Mouse (Mus musculus): ENCODE measurements around the gene Fign. TPM values are rescaled to one million over a fixed set of nuclear protein-coding genes. Genes with fewer than 3 reads are reported as not detected.

Fign gene
- total and polyA plus RNA-seq, 3 experiments = not detected

DNA sequence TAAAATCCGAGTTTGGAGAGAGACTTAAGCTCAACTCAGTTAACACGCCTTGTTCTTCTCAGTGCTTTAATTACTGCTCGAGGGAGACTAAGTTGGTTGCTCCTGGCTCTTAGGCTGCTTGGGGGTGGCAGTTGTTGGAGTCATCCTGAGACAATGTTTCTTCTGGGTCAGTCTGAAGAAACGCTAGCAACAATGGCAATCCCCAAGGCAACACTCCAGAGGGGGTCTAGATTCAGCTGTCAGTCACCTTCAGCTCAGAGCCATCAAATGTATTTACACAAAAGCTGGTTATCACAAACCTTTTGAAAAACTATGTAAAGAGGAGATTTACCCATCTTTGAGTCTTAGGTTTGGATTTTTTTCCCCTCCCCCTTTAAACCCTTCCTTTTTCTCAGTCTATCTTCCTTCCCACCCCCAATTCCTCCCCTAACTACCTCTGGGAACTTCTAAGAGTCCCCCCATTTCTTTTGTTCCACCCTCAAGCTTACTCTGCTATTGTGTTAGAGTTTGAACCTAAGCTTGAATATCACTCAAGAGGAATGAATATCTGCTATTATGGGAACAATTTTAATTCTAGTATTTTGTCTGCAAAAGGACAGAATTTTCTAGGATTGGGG lies 171.2 kb downstream of the Fign start:
- no peak overlapping the region for H3K27ac ChIP-seq (ENCODE audit: insufficient read depth, low read depth)
- in situ Hi-C loops (cut with MboI; ENCODE audit: low pct_ligation_motif_present, low pct_unique_long_range_greater_than_20kb, low sequenced_read_pairs) (no loop called here), dilution Hi-C loops (cut with MboI; ENCODE audit: extremely low pct_ligation_motif_present, extremely low pct_unique_long_range_greater_than_20kb, low sequenced_read_pairs) (no loop called here)
- no peaks in the 10 kb centered on the region for H3K36me3 ChIP-seq (replicated peaks in 1 of 2; ENCODE audit: control insufficient read depth in 1 of 2, insufficient read depth in 1 of 2, low read length in 1 of 2)
- H3K79me2 ChIP-seq (replicated peaks; ENCODE audit: control insufficient read depth, extremely low read depth, insufficient read depth, poor library complexity, severe bottlenecking) = no peaks in the 10 kb centered on the region
- H3K4me3 ChIP-seq (replicated peaks in 1 of 3; ENCODE audit: low read depth in 2 of 3, low read length in 2 of 3, poor library complexity in 1 of 3) = no peak overlapping the region
- no peak for DNase-seq (ENCODE audit: extremely low read depth)
- no peak for TF ChIP-seq TCF12 (IDR thresholded peaks at IDR 0.05; ENCODE audit: low read depth, low read length)
- TF ChIP-seq MAFK (IDR thresholded peaks at IDR 0.05; ENCODE audit: insufficient replicate concordance, low read length) = no peak
- no peak for TF ChIP-seq USF1 (IDR thresholded peaks at IDR 0.05; ENCODE audit: low read depth, low read length)
- TF ChIP-seq E2F4 (IDR thresholded peaks at IDR 0.05; ENCODE audit: insufficient replicate concordance, low read depth, low read length) = no peak
- TF ChIP-seq MAX (IDR thresholded peaks at IDR 0.05; ENCODE audit: low read length) = no peak
- no peak for TF ChIP-seq TBP (conservative IDR thresholded peaks at IDR 0.05; ENCODE audit: low read depth, low read length)
- TF ChIP-seq IRF4 (IDR thresholded peaks at IDR 0.05; ENCODE audit: low read depth, low read length) = no peak
- TF ChIP-seq RAD21 (IDR thresholded peaks at IDR 0.05; ENCODE audit: low read depth, low read length) = no peak
- TF ChIP-seq RCOR1 (conservative IDR thresholded peaks at IDR 0.05; ENCODE audit: low read depth, low read length) = no peak
- TF ChIP-seq ELF1 (IDR thresholded peaks at IDR 0.05; ENCODE audit: low read depth, low read length) = no peak
- TF ChIP-seq CHD1 (IDR thresholded peaks at IDR 0.05; ENCODE audit: low read depth, low read length) = no peak
- TF ChIP-seq MYC (IDR thresholded peaks at IDR 0.05; ENCODE audit: low read depth, low read length) = no peak
- no peak for TF ChIP-seq CHD2 (IDR thresholded peaks at IDR 0.05; ENCODE audit: low read length)
- TF ChIP-seq ZMIZ1 (IDR thresholded peaks at IDR 0.05; ENCODE audit: low read depth, low read length) = no peak
- TF ChIP-seq JUND (conservative IDR thresholded peaks at IDR 0.05; ENCODE audit: low read depth, low read length) = no peak
- no peak for TF ChIP-seq NELFE (IDR thresholded peaks at IDR 0.05; ENCODE audit: low read depth, low read length)
- TF ChIP-seq JUN (IDR thresholded peaks at IDR 0.05; ENCODE audit: insufficient read depth, low read depth, low read length) = no peak
- H3K4me1 ChIP-seq (ENCODE audit: control insufficient read depth in 1 of 2, insufficient read depth in 2 of 2) = no peaks in the 10 kb centered on the region
- H3K9me3 ChIP-seq (replicated peaks; ENCODE audit: low read length) = peaks cover 13% of the 10 kb centered on the region
- H3K4me2 ChIP-seq (ENCODE audit: insufficient read depth, low read depth, poor library complexity, severe bottlenecking) = no peak overlapping the region
- H3K9ac ChIP-seq (ENCODE audit: insufficient read depth, low read depth) = no peak overlapping the region
- no peaks in the 10 kb centered on the region for H3K27me3 ChIP-seq (replicated peaks)

DNA sequence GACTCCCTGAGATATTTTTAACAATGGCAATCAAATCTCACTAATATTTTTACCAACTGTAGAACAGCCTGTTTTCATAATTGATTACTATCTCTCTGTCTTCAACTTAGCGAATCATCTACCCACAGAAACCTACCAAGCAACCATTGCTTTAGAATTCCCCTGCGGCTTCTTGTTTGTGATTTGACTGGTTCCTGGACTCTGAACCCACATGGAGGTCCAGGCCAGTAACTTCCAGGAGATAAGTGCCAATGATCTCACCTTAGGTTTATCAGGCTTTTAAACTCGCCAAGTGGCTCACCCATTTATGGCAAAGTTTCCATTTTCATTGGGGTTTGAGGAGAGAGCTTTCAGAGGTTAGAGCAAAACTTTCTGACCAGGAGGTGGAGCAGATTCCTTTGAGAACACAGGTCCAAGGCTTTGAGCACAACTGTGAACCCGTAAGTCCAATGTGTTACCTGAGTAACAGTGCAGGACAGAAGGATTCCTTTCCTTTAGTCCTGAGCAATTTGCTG lies 172.1 kb downstream of the Fign start:
- no peak overlapping the region for H3K27ac ChIP-seq (ENCODE audit: insufficient read depth, low read depth)
- H3K79me2 ChIP-seq (replicated peaks; ENCODE audit: control insufficient read depth, extremely low read depth, insufficient read depth, poor library complexity, severe bottlenecking) = no peaks in the 10 kb centered on the region
- no peaks in the 10 kb centered on the region for H3K27me3 ChIP-seq (replicated peaks)
- DNase-seq (ENCODE audit: extremely low read depth) = no peak
- H3K9ac ChIP-seq (ENCODE audit: insufficient read depth, low read depth) = no peak overlapping the region
- no peaks in the 10 kb centered on the region for H3K36me3 ChIP-seq (replicated peaks in 1 of 2; ENCODE audit: control insufficient read depth in 1 of 2, insufficient read depth in 1 of 2, low read length in 1 of 2)
- in situ Hi-C loops (cut with MboI; ENCODE audit: low pct_ligation_motif_present, low pct_unique_long_range_greater_than_20kb, low sequenced_read_pairs) (no loop called here), dilution Hi-C loops (cut with MboI; ENCODE audit: extremely low pct_ligation_motif_present, extremely low pct_unique_long_range_greater_than_20kb, low sequenced_read_pairs) (no loop called here)
- TF ChIP-seq BHLHE40 (IDR thresholded peaks at IDR 0.05; ENCODE audit: low read depth, low read length) (no peak), KAT2A (IDR thresholded peaks at IDR 0.05; ENCODE audit: insufficient replicate concordance, low read length) (no peak), CTCF (conservative IDR thresholded peaks at IDR 0.05 in 1 of 2, IDR thresholded peaks at IDR 0.05 in 1 of 2; ENCODE audit: low read depth in 2 of 2, low read length in 2 of 2) (no peak), RCOR1 (conservative IDR thresholded peaks at IDR 0.05; ENCODE audit: low read depth, low read length) (no peak), ELF1 (IDR thresholded peaks at IDR 0.05; ENCODE audit: low read depth, low read length) (no peak), ZMIZ1 (IDR thresholded peaks at IDR 0.05; ENCODE audit: low read depth, low read length) (no peak), ZC3H11A (IDR thresholded peaks at IDR 0.05; ENCODE audit: low read depth, low read length) (no peak), EP300 (IDR thresholded peaks at IDR 0.05; ENCODE audit: low read length) (no peak), POLR2AphosphoS2 (IDR thresholded peaks at IDR 0.05; ENCODE audit: low read depth, low read length) (no peak), USF2 (conservative IDR thresholded peaks at IDR 0.05; ENCODE audit: low read depth, low read length) (no peak), JUN (IDR thresholded peaks at IDR 0.05; ENCODE audit: insufficient read depth, low read depth, low read length) (no peak), MAFK (IDR thresholded peaks at IDR 0.05; ENCODE audit: insufficient replicate concordance, low read length) (no peak), MXI1 (IDR thresholded peaks at IDR 0.05; ENCODE audit: low read depth, low read length) (no peak), MYC (IDR thresholded peaks at IDR 0.05; ENCODE audit: low read depth, low read length) (no peak)
- H3K4me1 ChIP-seq (ENCODE audit: control insufficient read depth in 1 of 2, insufficient read depth in 2 of 2) = no peaks in the 10 kb centered on the region
- H3K4me3 ChIP-seq (replicated peaks in 1 of 3; ENCODE audit: low read depth in 2 of 3, low read length in 2 of 3, poor library complexity in 1 of 3) = no peak overlapping the region
- H3K9me3 ChIP-seq (replicated peaks; ENCODE audit: low read length) = peaks cover 12% of the 10 kb centered on the region
- H3K4me2 ChIP-seq (ENCODE audit: insufficient read depth, low read depth, poor library complexity, severe bottlenecking) = no peak overlapping the region

Data from CH12.LX (cell line).